Mouse (Mus musculus) splenic B cell, adult 2 months (primary cell): ENCODE measurements around the gene Gsk3b.
"Not testable (repeated sequence)": the region's sequence is repeated elsewhere in the genome, so short reads cannot be mapped to it uniquely, and the experiment has no call there.

Experiments
- DNase-seq: peaks from one replicate; pipeline ENCODE4 v3.0.0-alpha.2; 2011; ENCODE audit warnings: low read depth, low spot score
- H3K27me3 ChIP-seq: 2 replicates; pipeline ENCODE4 v1.6.1; 2012; ENCODE audit warnings: mild to moderate bottlenecking, low read length, moderate library complexity, mixed read lengths; ENCODE audit not compliant: control insufficient read depth, poor library complexity, insufficient read depth, severe bottlenecking
- H3K36me3 ChIP-seq: 2 replicates; pipeline ENCODE4 v1.6.1; 2012; ENCODE audit warnings: mild to moderate bottlenecking, low read length, moderate library complexity, mixed read lengths; ENCODE audit not compliant: control insufficient read depth, poor library complexity, insufficient read depth, severe bottlenecking

The Gsk3b gene

GRCm38 (mm10) chr16:38088629-38089446 is at the start of gene Gsk3b:
Gsk3b (plus strand) TSS chr16:38089001.
- Histone ChIP-seq H3K36me3 (no peaks in the 10 kb centered on the region), H3K27me3 (no peaks in the 10 kb centered on the region)
- peak; percentile 99 for DNase-seq

GRCm38 (mm10) chr16:38042160-38042559 is 46.6 kb upstream of the Gsk3b start:
- Histone ChIP-seq H3K27me3 (no peaks in the 10 kb centered on the region), H3K36me3 (no peaks in the 10 kb centered on the region)
- DNase-seq, result no peak

GRCm38 (mm10) chr16:38044551-38044950 is 44.2 kb upstream of the Gsk3b start:
- DNase-seq, result no peak
- no peaks in the 10 kb centered on the region for H3K27me3 ChIP-seq

GRCm38 (mm10) chr16:38047781-38048558 is 40.8 kb upstream of the Gsk3b start:
- H3K36me3 ChIP-seq, result no peaks in the 10 kb centered on the region
- DNase-seq, result no peak
- no peaks in the 10 kb centered on the region for H3K27me3 ChIP-seq

More at GRCm38 (mm10) chr16:38044551-38044950, 44.2 kb upstream of the Gsk3b start:
- H3K36me3 ChIP-seq, result no peaks in the 10 kb centered on the region

- DNase-seq, result no peak
- H3K36me3 ChIP-seq, result no peaks in the 10 kb centered on the region
- H3K27me3 ChIP-seq, result no peaks in the 10 kb centered on the region
Observed at GRCm38 (mm10) chr16:38057898-38058297, 30.9 kb upstream of the Gsk3b start.

- Histone ChIP-seq H3K36me3 (no peaks in the 10 kb centered on the region), H3K27me3 (no peaks in the 10 kb centered on the region)
- DNase-seq, result no peak
Observed at GRCm38 (mm10) chr16:38058836-38059235, 30.0 kb upstream of the Gsk3b start.

GRCm38 (mm10) chr16:38059631-38060030 is 29.2 kb upstream of the Gsk3b start:
- no peak for DNase-seq
- Histone ChIP-seq H3K36me3 (no peaks in the 10 kb centered on the region), H3K27me3 (no peaks in the 10 kb centered on the region)

GRCm38 (mm10) chr16:38073859-38074631 is 14.8 kb upstream of the Gsk3b start:
- not testable (repeated sequence) for H3K36me3 ChIP-seq, H3K27me3 ChIP-seq, DNase-seq

- Histone ChIP-seq H3K36me3 (no peaks in the 10 kb centered on the region), H3K27me3 (no peaks in the 10 kb centered on the region)
- DNase-seq, result no peak
Observed at GRCm38 (mm10) chr16:38080201-38080600, 8.6 kb upstream of the Gsk3b start.

GRCm38 (mm10) chr16:38087231-38087630 is 1.6 kb upstream of the Gsk3b start:
- H3K27me3 ChIP-seq, result no peaks in the 10 kb centered on the region
- DNase-seq, result no peak

GRCm38 (mm10) chr16:38087645-38088125 is 1.1 kb upstream of the Gsk3b start:
- no peak for DNase-seq

More at GRCm38 (mm10) chr16:38087231-38087630, 1.6 kb upstream of the Gsk3b start:
- H3K36me3 ChIP-seq, result no peaks in the 10 kb centered on the region

GRCm38 (mm10) chr16:38088126-38088628 is 624 bp upstream of the Gsk3b start:
- Histone ChIP-seq H3K27me3 (no peaks in the 10 kb centered on the region), H3K36me3 (no peaks in the 10 kb centered on the region)
- no peak for DNase-seq

More at GRCm38 (mm10) chr16:38087645-38088125, 1.1 kb upstream of the Gsk3b start:
- Histone ChIP-seq H3K36me3 (no peaks in the 10 kb centered on the region), H3K27me3 (no peaks in the 10 kb centered on the region)

GRCm38 (mm10) chr16:38089447-38090170 is 808 bp downstream of the Gsk3b start:
- no peaks in the 10 kb centered on the region for H3K27me3 ChIP-seq
- no peaks in the 10 kb centered on the region for H3K36me3 ChIP-seq
- DNase-seq, result no peak
